Mouse (Mus musculus) heart, embryonic 14.5 days (tissue): ENCODE results near the gene Arx. TPM values are rescaled to one million over a fixed set of nuclear protein-coding genes. Genes with fewer than 3 reads are reported as not detected.

Experiments used
- ATAC-seq: fragments of 200-750 bp; cut with Nextera tagmentation; 2 replicates; pipeline ENCODE4 v1.8.0; 2017; ENCODE audit warnings: low read depth, moderate TSS enrichment; ENCODE audit not compliant: insufficient number of reproducible peaks, insufficient read depth, low FRiP score
- H3K27ac ChIP-seq, 2 experiments: fragments of 200-500 bp in 1 of 2; fragments of 300-500 bp in 1 of 2; sonication (generic) in 1 of 2; replicated peaks in 1 of 2; 2 replicates each; pipeline ENCODE4 v1.5.1; 2012 to 2014; ENCODE audit warnings: low read depth in 2 of 2, low read length in 2 of 2, control low read depth in 1 of 2, mild to moderate bottlenecking in 1 of 2, mixed read lengths in 1 of 2; ENCODE audit not compliant: control insufficient read depth in 1 of 2, insufficient read depth in 1 of 2
- H3K27me3 ChIP-seq: fragments of 300-500 bp; sonication (generic); 2 replicates; pipeline ENCODE4 v1.6.1; 2014; ENCODE audit warnings: mild to moderate bottlenecking, low read length, control low read depth; ENCODE audit not compliant: control insufficient read depth, insufficient read depth
- H3K36me3 ChIP-seq: fragments of 300-500 bp; sonication (generic); 2 replicates; pipeline ENCODE4 v1.6.1; 2014; ENCODE audit warnings: mild to moderate bottlenecking, control low read depth, low read length, mixed read lengths; ENCODE audit not compliant: control insufficient read depth, insufficient read depth
- H3K4me1 ChIP-seq, 2 experiments: fragments of 200-500 bp in 1 of 2; fragments of 300-500 bp in 1 of 2; sonication (generic) in 1 of 2; 2 replicates each; pipeline ENCODE4 v1.6.1; 2012 to 2014; ENCODE audit warnings: low read length in 2 of 2, control low read depth in 1 of 2, mixed read lengths in 1 of 2; ENCODE audit not compliant: control insufficient read depth in 2 of 2, insufficient read depth in 2 of 2
- H3K4me2 ChIP-seq: fragments of 300-500 bp; sonication (generic); 2 replicates; pipeline ENCODE4 v1.6.1; 2014; ENCODE audit warnings: mild to moderate bottlenecking, low read length
- H3K4me3 ChIP-seq, 2 experiments: fragments of 200-500 bp in 1 of 2; fragments of 300-500 bp in 1 of 2; sonication (generic) in 1 of 2; 2 replicates each; pipeline ENCODE4 v1.5.1; 2012 to 2014; ENCODE audit warnings: low read length in 2 of 2, mild to moderate bottlenecking in 2 of 2, control low read depth in 1 of 2, low read depth in 1 of 2, moderate library complexity in 1 of 2; ENCODE audit not compliant: control insufficient read depth in 1 of 2, insufficient read depth in 1 of 2
- H3K9ac ChIP-seq: fragments of 300-500 bp; sonication (generic); 2 replicates; pipeline ENCODE4 v1.6.1; 2014; ENCODE audit warnings: mild to moderate bottlenecking, low read length
- H3K9me3 ChIP-seq: fragments of 300-500 bp; sonication (generic); 2 replicates; pipeline ENCODE4 v1.6.1; 2016; ENCODE audit warnings: low read length, control low read depth; ENCODE audit not compliant: control insufficient read depth
- WGBS: fragments of 180-500 bp; shearing (Covaris S2); extraction: QIAGEN DNeasy Blood & Tissue Kit; methylation state at CpG from one replicate; pipeline ENCODE4 v1.1.7; 2014; 5-methylcytosine and 5-hydroxymethylcytosine counted together
- polyA plus RNA-seq: library from polyadenylated mRNA; unstranded; fragments of >200 nt; fragmentation: Nextera tagmentation; extraction: Ambion mirVana; gene quantifications from 2 replicates; pipeline ENCODE4 v1.2.1, GENCODE M21; 2014

Arx gene
- polyA plus RNA-seq, 1 experiment from 2014 or later: not detected

DNA sequence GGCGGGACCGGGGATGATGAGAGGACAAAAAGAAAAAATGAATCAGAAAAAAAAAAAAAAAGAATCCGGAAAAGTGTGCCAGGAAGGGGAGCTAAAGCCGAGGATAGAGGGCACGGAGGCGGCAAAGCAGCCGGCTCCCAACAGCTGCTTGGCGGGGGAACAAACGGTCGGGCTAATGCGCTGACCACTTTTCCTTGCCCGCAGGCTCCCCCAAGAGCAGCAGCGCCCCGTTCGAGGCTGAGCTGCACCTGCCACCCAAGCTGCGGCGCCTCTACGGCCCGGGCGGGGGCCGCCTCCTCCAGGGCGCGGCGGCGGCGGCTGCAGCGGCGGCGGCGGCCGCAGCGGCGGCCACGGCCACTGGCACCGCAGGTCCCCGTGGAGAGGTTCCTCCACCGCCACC is 2.1 kb downstream of the Arx start:
- ATAC-seq: no peak
- Histone ChIP-seq H3K4me3 (peak overlapping the region in 1 of 2 experiments; percentile 42; a peak in 3 of 4 replicates), H3K4me1 (peaks cover 0 to 3% of the 10 kb centered on the region in 2 experiments; a peak in 3 of 4 replicates), H3K27ac (no peak overlapping the region), H3K36me3 (no peaks in the 10 kb centered on the region), H3K9ac (no peak overlapping the region), H3K27me3 (peaks cover 84% of the 10 kb centered on the region), H3K9me3 (no peaks in the 10 kb centered on the region), H3K4me2 (peak overlapping the region; percentile 74)
- 10% methylated on average over 22 of the region's 37 CpGs for WGBS

DNA sequence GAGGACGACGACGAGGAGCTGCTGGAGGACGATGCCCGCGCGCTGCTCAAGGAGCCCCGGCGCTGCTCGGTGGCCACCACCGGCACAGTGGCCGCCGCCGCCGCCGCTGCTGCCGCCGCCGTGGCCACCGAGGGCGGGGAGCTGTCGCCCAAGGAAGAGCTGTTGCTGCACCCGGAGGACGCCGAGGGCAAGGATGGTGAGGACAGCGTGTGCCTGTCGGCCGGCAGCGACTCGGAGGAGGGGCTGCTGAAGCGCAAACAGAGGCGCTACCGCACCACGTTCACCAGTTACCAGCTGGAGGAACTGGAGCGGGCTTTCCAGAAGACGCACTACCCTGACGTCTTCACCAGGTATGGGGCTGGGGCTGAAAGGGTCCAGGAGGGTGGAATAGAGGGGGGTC is 2.8 kb downstream of the Arx start:
- Histone ChIP-seq H3K4me2 (peak overlapping the region; percentile 74), H3K27ac (no peak overlapping the region), H3K36me3 (no peaks in the 10 kb centered on the region), H3K9me3 (no peaks in the 10 kb centered on the region), H3K27me3 (peaks cover 92% of the 10 kb centered on the region), H3K4me3 (peak overlapping the region; percentile 33 to 42), H3K4me1 (peaks cover 0 to 3% of the 10 kb centered on the region in 2 experiments; a peak in 3 of 4 replicates), H3K9ac (no peak overlapping the region)
- ATAC-seq: no peak
- WGBS: 14% methylated on average over 37 of the region's 37 CpGs

DNA sequence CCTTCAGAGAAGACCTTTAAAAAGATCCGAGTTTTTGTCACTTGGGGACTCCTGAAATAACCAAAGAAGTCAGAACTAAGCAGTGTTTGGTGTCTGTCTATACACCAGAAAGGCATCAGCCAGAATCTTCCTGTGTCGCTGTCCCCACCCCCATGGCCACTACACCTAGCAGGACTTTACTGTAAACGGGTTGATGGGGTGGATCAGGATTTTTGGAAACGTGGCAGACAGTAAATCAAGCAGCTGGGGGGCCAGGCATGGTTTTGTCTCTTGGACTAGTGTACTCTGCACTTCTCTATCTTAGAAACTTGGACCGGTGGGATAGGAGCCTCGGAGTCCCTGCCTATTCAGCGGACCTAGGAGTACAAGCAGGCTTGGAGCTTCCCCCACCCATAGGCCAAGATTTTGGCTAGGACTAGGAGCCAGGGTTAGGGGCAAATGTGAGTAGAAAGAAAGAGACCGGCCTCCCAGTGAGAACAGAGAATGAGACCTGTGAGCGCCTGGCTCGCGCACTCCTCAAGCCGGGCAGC is 3.7 kb downstream of the Arx start:
- no peak overlapping the region for H3K9ac ChIP-seq
- H3K4me3 ChIP-seq: no peak overlapping the region
- no peak overlapping the region for H3K4me2 ChIP-seq
- no peaks in the 10 kb centered on the region for H3K9me3 ChIP-seq
- WGBS: 13% methylated on average over 12 of the region's 12 CpGs
- peaks cover 92% of the 10 kb centered on the region for H3K27me3 ChIP-seq
- no peak overlapping the region for H3K27ac ChIP-seq
- H3K36me3 ChIP-seq: no peaks in the 10 kb centered on the region
- no peak for ATAC-seq
- H3K4me1 ChIP-seq: peaks cover 0 to 3% of the 10 kb centered on the region in 2 experiments; a peak in 3 of 4 replicates

DNA sequence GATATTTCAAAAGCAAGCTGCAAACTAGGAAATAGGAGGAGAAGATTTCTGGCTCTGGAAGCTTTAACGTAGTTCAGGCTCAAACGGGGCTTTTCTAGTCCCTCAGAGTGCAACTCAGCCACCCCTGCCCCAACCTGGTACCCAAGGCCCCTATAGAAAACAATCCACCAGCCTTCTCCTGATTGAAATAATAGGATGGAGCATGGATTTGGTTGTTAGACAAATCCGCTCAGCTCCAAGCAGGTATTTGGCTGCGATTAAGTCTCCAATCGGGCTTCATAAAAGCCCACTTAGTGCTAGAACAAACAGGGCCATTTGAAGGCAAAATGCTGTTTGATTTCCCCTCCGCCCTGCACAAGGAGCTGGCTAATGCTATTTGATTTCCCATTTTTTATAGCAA is 5.8 kb downstream of the Arx start:
- ATAC-seq: no peak
- peaks cover 89% of the 10 kb centered on the region for H3K27me3 ChIP-seq
- H3K36me3 ChIP-seq: no peaks in the 10 kb centered on the region
- H3K4me2 ChIP-seq: no peak overlapping the region
- 19% methylated on average over 6 of the region's 6 CpGs for WGBS
- H3K9me3 ChIP-seq: no peaks in the 10 kb centered on the region
- no peak overlapping the region for H3K9ac ChIP-seq
- no peak overlapping the region for H3K27ac ChIP-seq
- H3K4me3 ChIP-seq: no peak overlapping the region
- no peaks in the 10 kb centered on the region; a peak in 2 of 4 replicates for H3K4me1 ChIP-seq

DNA sequence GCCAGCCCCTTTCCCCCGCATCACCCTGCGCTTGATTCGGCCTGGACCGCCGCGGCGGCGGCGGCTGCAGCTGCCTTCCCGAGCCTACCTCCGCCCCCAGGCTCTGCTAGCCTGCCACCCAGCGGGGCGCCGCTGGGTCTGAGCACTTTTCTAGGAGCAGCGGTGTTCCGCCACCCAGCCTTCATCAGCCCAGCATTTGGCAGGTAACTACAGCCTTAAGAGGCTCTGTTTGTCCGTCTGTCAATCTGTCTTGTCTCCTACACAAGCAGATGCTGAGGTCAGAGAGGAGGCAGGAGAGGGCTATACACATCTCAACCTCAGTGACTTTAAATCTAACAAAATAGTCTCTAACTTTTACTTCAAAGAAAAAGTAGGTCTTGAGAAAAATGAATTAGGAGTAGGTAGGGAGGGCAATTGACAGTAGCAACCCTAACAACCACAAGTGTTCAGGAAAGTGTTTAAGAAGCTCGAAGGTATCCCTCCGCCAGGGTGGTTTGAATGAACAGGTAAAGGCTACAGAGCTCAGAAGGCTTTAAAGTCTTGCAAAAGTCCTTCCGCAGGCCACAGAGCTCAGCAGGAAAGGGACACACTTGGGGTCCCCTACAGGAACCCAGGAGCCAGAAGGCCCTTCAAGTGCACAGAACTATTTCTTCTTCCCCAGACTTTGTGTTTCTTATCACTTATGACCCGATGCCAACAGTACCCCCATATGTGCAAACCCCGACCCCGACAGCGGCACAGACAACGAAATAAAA is 8.7 kb downstream of the Arx start:
- H3K9me3 ChIP-seq: no peaks in the 10 kb centered on the region
- H3K27ac ChIP-seq: no peak overlapping the region
- H3K27me3 ChIP-seq: peaks cover 94% of the 10 kb centered on the region
- WGBS: 17% methylated on average over 21 of the region's 25 CpGs
- no peaks in the 10 kb centered on the region for H3K4me1 ChIP-seq
- no peak overlapping the region for H3K4me2 ChIP-seq
- no peak overlapping the region for H3K4me3 ChIP-seq
- no peaks in the 10 kb centered on the region for H3K36me3 ChIP-seq
- ATAC-seq: no peak
- H3K9ac ChIP-seq: no peak overlapping the region

DNA sequence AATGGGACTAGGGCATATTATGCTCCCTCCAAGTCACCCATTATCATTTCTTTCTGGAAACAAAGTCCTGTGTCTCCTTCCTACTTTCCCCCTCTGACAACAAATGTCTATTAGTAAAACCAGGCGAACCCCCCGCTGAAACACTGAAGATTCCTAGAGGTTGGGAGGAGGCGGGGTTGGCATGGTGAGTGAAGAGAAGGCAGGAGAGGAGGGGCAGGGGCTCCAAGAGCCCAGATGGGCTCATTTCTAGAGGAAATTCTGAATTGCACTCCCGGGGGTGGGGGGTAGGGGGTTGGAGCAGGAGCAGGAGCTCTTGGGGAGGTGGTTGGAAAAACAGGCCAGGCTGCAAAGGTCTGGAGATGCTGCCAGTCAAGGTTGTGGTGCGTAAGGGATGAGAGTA is 9.6 kb downstream of the Arx start:
- peaks cover 95% of the 10 kb centered on the region for H3K27me3 ChIP-seq
- no peak overlapping the region for H3K4me3 ChIP-seq
- H3K27ac ChIP-seq: no peak overlapping the region
- 11% methylated on average over 5 of the region's 5 CpGs for WGBS
- H3K9ac ChIP-seq: no peak overlapping the region
- no peaks in the 10 kb centered on the region for H3K4me1 ChIP-seq
- no peaks in the 10 kb centered on the region for H3K36me3 ChIP-seq
- no peak overlapping the region for H3K4me2 ChIP-seq
- no peak for ATAC-seq
- H3K9me3 ChIP-seq: no peaks in the 10 kb centered on the region

DNA sequence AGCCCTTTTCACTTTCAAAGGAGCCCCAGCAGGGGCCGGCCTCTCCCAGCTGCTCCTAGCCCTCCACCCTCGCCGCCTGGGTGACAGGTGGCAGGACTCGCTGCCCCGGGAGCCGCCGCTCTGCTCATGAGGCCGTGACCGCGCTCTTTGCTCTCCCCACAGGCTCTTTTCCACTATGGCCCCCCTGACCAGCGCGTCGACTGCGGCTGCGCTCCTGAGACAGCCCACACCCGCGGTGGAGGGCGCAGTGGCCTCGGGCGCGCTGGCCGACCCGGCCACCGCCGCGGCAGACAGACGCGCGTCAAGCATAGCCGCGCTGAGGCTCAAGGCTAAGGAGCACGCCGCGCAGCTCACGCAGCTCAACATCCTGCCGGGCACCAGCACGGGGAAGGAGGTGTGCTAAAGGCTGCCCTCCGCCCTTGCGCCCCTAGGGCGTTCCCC is 10.8 kb downstream of the Arx start:
- Histone ChIP-seq H3K4me2 (peak overlapping the region; percentile 64), H3K9me3 (no peaks in the 10 kb centered on the region), H3K4me3 (peak overlapping the region; percentile 34 to 35), H3K9ac (no peak overlapping the region), H3K27me3 (peaks cover 94% of the 10 kb centered on the region), H3K36me3 (no peaks in the 10 kb centered on the region), H3K4me1 (no peaks in the 10 kb centered on the region), H3K27ac (no peak overlapping the region)
- 18% methylated on average over 40 of the region's 40 CpGs for WGBS
- no peak for ATAC-seq
